Mouse (Mus musculus) olfactory bulb, adult 2 months (tissue): ENCODE results near the gene Fem1a.

Experiments
- CTCF ChIP-seq: fragments of 200-500 bp; IDR thresholded peaks from 2 replicates; pipeline ENCODE4 v1.5.1; 2012; ENCODE audit warnings: low read depth, mild to moderate bottlenecking, low read length, moderate library complexity; ENCODE audit not compliant: insufficient read depth
- POLR2A ChIP-seq: fragments of 200-500 bp; IDR thresholded peaks from 2 replicates; pipeline ENCODE4 v1.6.1; 2012; ENCODE audit warnings: mild to moderate bottlenecking, low read depth, low read length, moderate library complexity; ENCODE audit not compliant: insufficient read depth

DNA sequence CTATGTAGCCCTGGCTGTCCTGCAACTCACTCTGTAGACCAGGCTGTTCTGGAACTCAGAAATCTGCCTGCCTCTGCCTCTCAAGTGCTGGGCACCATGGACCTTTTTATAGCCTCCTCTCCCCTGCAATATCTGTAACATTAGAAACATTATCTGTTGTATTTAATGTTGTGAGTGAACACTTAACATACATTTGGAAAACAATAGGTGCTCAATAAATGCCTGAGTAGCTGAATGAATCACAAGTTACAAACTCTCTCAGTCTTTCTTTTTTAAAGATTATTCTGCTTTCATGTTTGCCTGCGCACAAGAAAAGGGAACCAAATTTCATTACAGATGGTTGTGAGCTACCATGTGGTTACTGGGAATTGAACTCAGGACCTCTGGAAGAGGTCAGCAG is 41.6 kb downstream of the Fem1a start:
- TF ChIP-seq CTCF (no peak), POLR2A (no peak)
